Mouse (Mus musculus) right cerebral cortex, adult 18-20 months (tissue): ENCODE data around the gene Fam219a.
A peak's percentile ranks its signal among the peaks of the same experiment; 100 is the strongest.

Experiments
- DNase-seq: peaks from one replicate; pipeline ENCODE4 v3.0.0; 2022; ENCODE audit warnings: mixed read lengths

Gene Fam219a

GRCm38 (mm10) chr4:41569411-41569885, at the start of gene Fam219a, which contains the start of gene Dnaic1:
Gene Fam219a (minus strand): TSS chr4:41569538.
Gene Dnaic1 (plus strand): TSS chr4:41569775.
- peak; percentile 100 for DNase-seq

GRCm38 (mm10) chr4:41615661-41616599, 46.6 kb upstream of the Fam219a start:
- DNase-seq, result peak; percentile 85

- peak; percentile 83 for DNase-seq
Observed at GRCm38 (mm10) chr4:41614156-41614555, 44.8 kb upstream of the Fam219a start.

- no peak for DNase-seq
Observed at GRCm38 (mm10) chr4:41612166-41612565, 42.8 kb upstream of the Fam219a start.

- no peak for DNase-seq
Observed at GRCm38 (mm10) chr4:41610594-41610980, 41.2 kb upstream of the Fam219a start.

- no peak for DNase-seq
Observed at GRCm38 (mm10) chr4:41609681-41610593, 40.6 kb upstream of the Fam219a start.

GRCm38 (mm10) chr4:41606784-41607183, 37.4 kb upstream of the Fam219a start:
- DNase-seq, result no peak

- no peak for DNase-seq
Observed at GRCm38 (mm10) chr4:41604476-41605396, 35.4 kb upstream of the Fam219a start.

- no peak for DNase-seq
Observed at GRCm38 (mm10) chr4:41602818-41603217, 33.5 kb upstream of the Fam219a start.

GRCm38 (mm10) chr4:41583353-41583752, 14.0 kb upstream of the Fam219a start:
- no peak for DNase-seq

GRCm38 (mm10) chr4:41575914-41576313, 6.6 kb upstream of the Fam219a start:
- DNase-seq, result no peak

- no peak for DNase-seq
Observed at GRCm38 (mm10) chr4:41573492-41573891, 4.2 kb upstream of the Fam219a start.

- DNase-seq, result no peak
Observed at GRCm38 (mm10) chr4:41571490-41571889, 2.2 kb upstream of the Fam219a start.

- DNase-seq, result peak; percentile 59
Observed at GRCm38 (mm10) chr4:41568682-41569410, 492 bp downstream of the Fam219a start.

- peak; percentile 72 for DNase-seq
Observed at GRCm38 (mm10) chr4:41568239-41568638, 1.1 kb downstream of the Fam219a start.

GRCm38 (mm10) chr4:41566123-41566522, 3.2 kb downstream of the Fam219a start:
- DNase-seq, result peak; percentile 59

- DNase-seq, result no peak
Observed at GRCm38 (mm10) chr4:41563297-41563696, 6.0 kb downstream of the Fam219a start.

- DNase-seq, result no peak
Observed at GRCm38 (mm10) chr4:41557092-41557491, 12.2 kb downstream of the Fam219a start.

- DNase-seq, result no peak
Observed at GRCm38 (mm10) chr4:41556311-41556953, 12.9 kb downstream of the Fam219a start.

GRCm38 (mm10) chr4:41554994-41555663, 14.2 kb downstream of the Fam219a start:
- DNase-seq, result no peak
